Mouse (Mus musculus): ENCODE data around the gene Ung. TPM values are rescaled to one million over a fixed set of nuclear protein-coding genes. Genes with fewer than 3 reads are reported as not detected.

Gene Ung
- polyA plus RNA-seq, 1 experiment from 2014 or later = 13.5 TPM

DNA sequence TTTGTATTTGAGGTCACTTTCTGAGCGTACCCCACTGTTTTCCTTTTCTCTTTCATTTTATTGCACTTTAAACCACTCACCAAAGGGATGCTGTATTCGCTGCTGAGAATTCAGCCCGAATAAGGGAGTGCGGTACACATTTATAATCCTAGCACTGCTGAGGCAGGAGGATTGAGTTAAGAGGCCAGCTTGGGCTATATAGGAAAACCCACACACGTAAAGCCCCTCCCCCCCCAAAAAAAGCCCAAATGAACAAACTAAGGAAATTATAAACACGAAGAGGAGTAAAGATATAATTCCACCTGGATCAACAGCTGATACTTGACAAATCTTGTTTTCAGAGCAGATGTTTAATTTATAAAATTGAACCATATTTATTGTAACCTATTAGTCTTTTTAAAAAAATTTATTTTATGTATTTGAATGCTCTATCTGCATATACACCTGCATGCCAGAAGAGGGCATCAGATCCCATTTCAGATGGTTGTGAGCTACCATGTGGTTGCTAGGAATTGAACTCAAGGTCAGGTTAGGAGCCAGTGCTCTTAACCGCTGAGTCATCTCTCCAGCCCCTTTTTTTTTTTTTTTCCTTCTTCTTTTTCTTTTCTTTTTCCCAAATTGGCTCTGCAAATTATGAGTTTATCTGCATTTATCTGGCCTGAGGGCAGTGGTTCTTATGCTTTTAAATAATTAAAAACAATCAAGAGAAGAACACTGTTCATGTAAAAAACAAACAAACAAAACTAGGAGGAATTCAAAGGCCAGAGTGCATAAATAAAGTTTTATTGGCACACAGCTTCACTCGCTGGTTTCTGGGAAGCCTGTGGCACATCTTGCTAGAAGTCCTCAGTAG is 46.6 kb downstream of the Ung start:
- H3K27me3 ChIP-seq = peaks cover 19% of the 10 kb centered on the region
- no peak overlapping the region for H3K27ac ChIP-seq (replicated peaks)
- no peak for ATAC-seq (ENCODE audit: low FRiP score, low read depth)
- H3K36me3 ChIP-seq = no peaks in the 10 kb centered on the region
- peak overlapping the region; percentile 55 for H3K4me2 ChIP-seq
- 60% methylated on average over 8 of the region's 8 CpGs for WGBS
- no peak overlapping the region for H3K9ac ChIP-seq
- peaks cover 13% of the 10 kb centered on the region for H3K4me1 ChIP-seq (replicated peaks)
- no peaks in the 10 kb centered on the region for H3K9me3 ChIP-seq
- H3K4me3 ChIP-seq = no peak overlapping the region

DNA sequence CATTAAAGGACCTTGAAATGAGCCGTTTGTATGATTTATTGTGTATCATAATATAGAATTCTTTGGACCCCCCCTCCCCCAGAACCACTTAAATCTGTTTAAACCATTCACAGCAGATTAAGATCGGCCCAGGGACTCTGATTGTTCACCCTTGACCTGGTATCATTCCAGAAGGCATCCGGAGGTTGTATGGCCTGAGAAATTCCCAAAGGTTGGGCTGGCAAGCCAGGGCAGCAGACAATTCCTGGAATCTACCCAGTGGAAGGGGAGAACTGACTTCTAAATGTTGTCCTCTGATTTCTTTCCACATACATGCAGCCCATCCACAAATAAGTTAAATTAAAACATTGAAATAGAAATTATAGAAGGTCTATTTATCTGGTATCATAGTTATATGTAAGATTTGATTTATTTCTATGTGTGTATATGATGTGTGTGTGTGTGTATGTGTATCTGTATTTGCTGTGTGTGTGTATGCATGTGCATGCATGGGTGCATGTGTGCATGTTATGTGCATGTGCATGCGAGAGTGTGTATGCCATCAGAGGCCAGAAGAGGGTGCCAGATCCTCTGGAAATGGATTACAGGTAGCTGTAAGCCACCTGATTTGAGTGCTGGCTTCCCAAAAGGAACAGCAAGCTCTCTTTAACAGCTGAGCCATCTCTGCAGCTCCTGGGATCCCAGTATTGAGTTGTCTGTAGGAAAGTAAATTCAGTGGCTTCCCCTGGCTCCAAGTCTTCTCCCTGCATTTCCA is 48.0 kb downstream of the Ung start:
- peaks cover 19% of the 10 kb centered on the region for H3K27me3 ChIP-seq
- no peaks in the 10 kb centered on the region for H3K36me3 ChIP-seq
- WGBS = 81% methylated on average over 4 of the region's 4 CpGs
- peaks cover 13% of the 10 kb centered on the region for H3K4me1 ChIP-seq (replicated peaks)
- no peaks in the 10 kb centered on the region for H3K9me3 ChIP-seq
- H3K9ac ChIP-seq = no peak overlapping the region
- H3K27ac ChIP-seq (replicated peaks) = no peak overlapping the region
- H3K4me3 ChIP-seq = no peak overlapping the region
- no peak overlapping the region for H3K4me2 ChIP-seq
- no peak for ATAC-seq (ENCODE audit: low FRiP score, low read depth)

DNA sequence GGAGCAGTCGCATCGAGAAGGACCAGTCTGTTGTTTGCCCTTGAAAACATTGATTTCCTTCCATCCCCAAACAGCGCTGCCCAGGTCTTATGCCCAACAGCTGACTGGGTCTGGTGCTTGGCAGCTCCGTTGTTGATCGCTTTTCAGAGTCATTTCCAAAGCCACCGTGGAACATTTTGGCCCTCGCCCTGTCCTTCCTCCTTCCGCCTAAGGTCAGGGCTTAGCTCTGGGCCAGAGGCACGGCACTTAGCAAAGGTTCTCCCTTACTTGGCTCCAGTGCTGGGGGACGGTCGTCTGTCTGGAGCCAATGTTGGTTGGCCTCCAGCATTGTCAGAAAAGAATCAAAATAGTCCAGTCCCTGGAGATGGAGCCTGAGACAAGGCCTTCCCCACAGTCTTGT is 49.4 kb downstream of the Ung start:
- Histone ChIP-seq H3K27me3 (peaks cover 17% of the 10 kb centered on the region), H3K4me1 (replicated peaks) (peaks cover 13% of the 10 kb centered on the region), H3K9me3 (no peaks in the 10 kb centered on the region), H3K9ac (no peak overlapping the region), H3K27ac (replicated peaks) (no peak overlapping the region), H3K36me3 (no peaks in the 10 kb centered on the region), H3K4me2 (no peak overlapping the region), H3K4me3 (no peak overlapping the region)
- ATAC-seq (ENCODE audit: low FRiP score, low read depth) = no peak
- WGBS = 86% methylated on average over 11 of the region's 11 CpGs

DNA sequence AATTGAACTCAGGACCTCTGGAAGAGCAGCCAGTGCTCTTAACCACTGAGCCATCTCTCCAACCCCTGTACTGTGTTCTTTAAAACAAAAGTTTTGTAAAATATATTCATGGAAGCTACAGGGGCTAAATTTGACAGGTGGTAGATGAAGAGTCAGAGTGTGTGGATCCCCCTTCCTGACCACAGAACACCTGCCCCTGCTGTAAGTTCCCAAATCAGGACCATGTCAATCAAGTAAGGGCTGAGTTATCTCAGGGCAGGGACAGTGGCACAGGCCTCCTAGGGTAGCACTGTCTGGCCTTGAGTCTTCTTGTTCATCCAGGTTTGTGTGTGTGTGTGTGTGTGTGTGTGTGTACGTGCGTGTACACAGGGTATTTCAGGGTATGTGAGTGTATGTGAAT is 53.3 kb downstream of the Ung start:
- no peak overlapping the region for H3K4me3 ChIP-seq
- H3K27ac ChIP-seq (replicated peaks) = no peak overlapping the region
- H3K36me3 ChIP-seq = no peaks in the 10 kb centered on the region
- no peaks in the 10 kb centered on the region for H3K9me3 ChIP-seq
- no peak overlapping the region for H3K4me2 ChIP-seq
- WGBS = 97% methylated on average over 2 of the region's 2 CpGs
- H3K9ac ChIP-seq = no peak overlapping the region
- no peak for ATAC-seq (ENCODE audit: low FRiP score, low read depth)
- H3K27me3 ChIP-seq = no peaks in the 10 kb centered on the region
- H3K4me1 ChIP-seq (replicated peaks) = no peaks in the 10 kb centered on the region

DNA sequence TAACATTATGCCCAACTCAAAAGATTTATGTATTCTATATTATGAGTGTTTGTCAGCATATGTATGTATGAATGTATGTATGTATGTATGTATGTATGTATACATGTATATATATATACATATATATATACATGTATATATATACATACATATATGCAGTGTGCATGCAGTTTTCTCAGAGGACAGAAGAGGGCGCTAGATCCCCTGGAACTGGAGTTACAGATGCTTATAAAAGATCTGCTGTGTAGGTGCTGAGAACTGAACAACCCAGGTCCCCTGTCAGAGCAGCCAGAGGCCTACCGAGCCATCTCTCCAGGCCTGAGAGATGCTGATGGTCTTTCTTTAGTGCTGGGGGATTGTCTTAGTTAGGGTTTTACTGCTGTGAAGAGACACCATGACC is 56.9 kb downstream of the Ung start:
- no peak overlapping the region for H3K4me2 ChIP-seq

More for the DNA sequence above, 56.9 kb downstream of the Ung start:
- Histone ChIP-seq H3K9ac (no peak overlapping the region), H3K4me3 (no peak overlapping the region), H3K27me3 (no peaks in the 10 kb centered on the region), H3K36me3 (no peaks in the 10 kb centered on the region), H3K9me3 (no peaks in the 10 kb centered on the region), H3K27ac (replicated peaks) (no peak overlapping the region), H3K4me1 (replicated peaks) (no peaks in the 10 kb centered on the region)
- ATAC-seq (ENCODE audit: low FRiP score, low read depth) = no peak
- WGBS = 73% methylated on average over 2 of the region's 2 CpGs

Other genes with a start within 250 kb of the Ung start
- 175 and 182 TPM in 2 replicates for gene Coro1c, start 221.6 kb upstream of the Ung start, polyA plus RNA-seq (2015; fragmentation: Nextera tagmentation; extraction: Ambion mirVana)
- 12.4 and 12.8 TPM in 2 replicates for gene Ssh1, start 136.5 kb upstream of the Ung start, polyA plus RNA-seq (2015; fragmentation: Nextera tagmentation; extraction: Ambion mirVana)
- gene Dao, start 126.7 kb upstream of the Ung start, polyA plus RNA-seq (2015; fragmentation: Nextera tagmentation; extraction: Ambion mirVana) = 0.09 TPM in 1 of 2 replicates, not detected in the other
- gene Usp30, start 64.9 kb upstream of the Ung start, polyA plus RNA-seq (2015; fragmentation: Nextera tagmentation; extraction: Ambion mirVana) = 17.0 and 18.5 TPM in 2 replicates
- gene Svop, start 38.8 kb upstream of the Ung start, polyA plus RNA-seq (2015; fragmentation: Nextera tagmentation; extraction: Ambion mirVana) = 85.9 and 93.9 TPM in 2 replicates
- 6.4 and 7.4 TPM in 2 replicates for gene Alkbh2, start 2.2 kb upstream of the Ung start, polyA plus RNA-seq (2015; fragmentation: Nextera tagmentation; extraction: Ambion mirVana)
- gene Acacb, start 16.1 kb downstream of the Ung start, polyA plus RNA-seq (2015; fragmentation: Nextera tagmentation; extraction: Ambion mirVana) = 4.4 TPM in 2 replicates
- 0.12 and 0.73 TPM in 2 replicates for gene Foxn4, start 143.4 kb downstream of the Ung start, polyA plus RNA-seq (2015; fragmentation: Nextera tagmentation; extraction: Ambion mirVana)
- 0.60 and 0.64 TPM in 2 replicates for gene Myo1h, start 158.8 kb downstream of the Ung start, polyA plus RNA-seq (2015; fragmentation: Nextera tagmentation; extraction: Ambion mirVana)

Measured in hindbrain, embryonic 15.5 days (tissue).